Mouse (Mus musculus): ENCODE results near the gene Cpa5.
A peak's percentile ranks its signal among the peaks of the same experiment; 100 is the strongest.

Cpa5 gene

DNA sequence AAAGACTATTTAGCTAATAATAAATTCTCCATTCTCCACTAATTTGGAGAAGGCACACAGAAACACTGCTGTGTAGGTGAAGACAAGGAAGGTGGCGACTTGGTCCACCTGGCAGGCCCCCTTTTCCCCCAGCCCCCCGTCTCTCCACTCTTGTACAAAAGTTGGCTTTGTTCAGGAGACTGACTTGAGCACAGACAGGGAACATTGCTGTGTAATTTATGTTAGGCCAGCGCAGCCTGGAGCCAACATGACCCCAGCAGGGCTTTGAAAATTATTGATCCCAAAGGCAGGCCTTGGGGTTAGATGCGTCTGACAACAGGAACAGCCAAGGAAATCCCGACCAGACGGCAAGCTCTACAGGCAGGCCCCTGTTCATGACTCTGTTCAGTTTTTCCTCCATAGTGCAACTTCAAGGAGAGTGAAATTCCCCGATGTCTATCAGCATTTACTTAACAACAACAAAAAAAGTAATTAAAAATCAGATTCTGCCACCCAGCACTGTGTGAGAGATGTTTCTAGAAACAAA is 6.4 kb upstream of the Cpa5 start:
- no peak for DNase-seq (ENCODE audit: low read depth)

DNA sequence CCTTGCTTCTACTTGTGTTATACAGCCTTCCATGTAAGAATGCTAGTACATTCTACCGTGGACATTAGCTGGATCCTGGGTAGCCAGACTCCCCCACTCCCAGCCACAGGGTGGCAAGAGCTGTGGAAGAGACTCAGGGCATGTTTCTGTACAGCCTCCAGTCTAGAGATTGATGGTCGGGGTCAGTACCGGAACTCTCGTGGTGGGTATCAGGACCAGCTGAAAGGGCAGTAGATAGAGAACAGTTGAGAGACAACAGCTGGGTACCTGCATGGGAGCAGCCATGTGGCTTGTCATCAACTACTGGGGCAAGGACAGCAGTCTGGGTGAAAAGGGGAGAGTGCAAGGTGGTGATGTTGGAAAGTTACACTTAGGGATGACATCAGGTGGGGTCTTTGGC is 5.7 kb upstream of the Cpa5 start:
- no peak for DNase-seq (ENCODE audit: low read depth)

DNA sequence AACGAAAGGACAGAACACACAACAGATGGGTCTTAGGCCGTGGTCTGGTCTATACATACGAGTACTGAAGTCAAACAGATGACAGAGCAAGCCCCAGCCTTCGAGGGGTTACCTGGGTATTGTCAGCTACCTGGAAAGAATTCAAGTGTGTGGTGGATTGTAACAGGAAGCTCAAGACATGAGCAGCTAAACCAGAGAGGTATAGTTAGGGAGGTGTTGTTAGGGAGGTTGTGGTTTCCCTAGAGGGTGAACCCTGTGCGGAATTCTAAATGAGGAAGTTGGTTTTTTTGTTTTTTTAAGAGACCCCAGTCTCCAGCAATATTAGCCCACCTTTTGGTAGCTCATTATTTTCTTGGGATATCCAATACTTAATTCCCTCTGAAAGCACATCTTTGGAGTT is 5.1 kb upstream of the Cpa5 start:
- DNase-seq (ENCODE audit: low read depth): no peak

DNA sequence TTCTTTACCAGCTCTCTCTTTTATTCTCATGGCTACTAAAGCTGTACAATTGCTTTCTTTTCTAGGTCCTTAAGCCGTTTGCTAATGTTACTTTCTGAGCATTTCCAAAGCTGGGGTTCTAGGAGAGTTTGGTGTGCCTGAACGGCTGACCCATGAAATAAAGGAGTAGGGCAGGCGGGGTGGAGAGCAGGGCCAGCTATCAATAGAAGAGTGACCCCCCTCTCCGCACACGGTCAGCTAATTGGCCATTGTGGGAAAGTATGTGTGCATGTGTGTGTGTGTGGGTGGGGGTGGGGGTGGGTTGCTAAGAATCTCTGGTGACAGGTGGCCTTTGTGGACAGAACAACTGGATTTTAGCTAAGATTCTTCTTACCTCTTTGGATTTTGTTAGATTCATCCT is 402 bp downstream of the Cpa5 start:
- no peak for DNase-seq (ENCODE audit: low read depth)

DNA sequence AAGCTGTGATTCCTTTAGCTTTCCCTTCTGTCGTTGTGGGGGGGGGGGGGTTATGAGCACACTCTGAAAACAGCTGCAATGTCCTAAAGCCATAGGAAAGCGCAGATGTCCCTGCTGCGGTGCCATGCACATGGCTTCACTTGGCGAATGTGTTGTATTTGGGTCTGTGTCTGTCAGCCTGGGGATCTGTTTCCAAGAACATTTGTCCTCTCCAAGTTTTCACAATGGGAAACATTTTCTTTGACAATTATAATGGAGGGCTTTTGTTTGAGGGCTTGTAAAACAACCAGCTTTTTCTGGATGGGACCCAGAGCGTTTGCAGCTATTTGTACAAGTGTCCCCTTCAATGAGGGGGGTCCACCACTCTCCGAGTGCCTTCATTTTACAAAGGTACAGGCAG is 3.4 kb downstream of the Cpa5 start:
- no peak for DNase-seq (ENCODE audit: low read depth)

DNA sequence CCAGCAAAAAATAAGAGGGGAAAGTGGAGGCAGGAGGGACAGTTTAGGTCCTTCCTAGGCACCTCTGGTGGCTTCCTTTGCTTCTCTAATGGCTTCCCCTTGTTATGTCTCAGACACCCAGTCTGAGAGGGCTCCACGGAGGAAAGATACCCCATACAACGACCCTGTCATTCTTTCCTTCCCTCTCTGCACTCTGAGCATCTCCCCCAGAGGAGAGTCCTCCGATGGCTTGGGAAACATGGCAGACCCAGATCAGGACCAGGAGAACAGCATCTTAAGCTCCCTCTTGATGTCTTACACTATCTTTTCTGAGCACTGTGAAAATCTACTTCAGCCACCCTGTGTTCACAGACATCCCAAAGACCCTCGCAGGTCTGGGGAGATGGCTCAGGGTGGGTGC is 4.9 kb downstream of the Cpa5 start:
- no peak for DNase-seq (ENCODE audit: low read depth)

DNA sequence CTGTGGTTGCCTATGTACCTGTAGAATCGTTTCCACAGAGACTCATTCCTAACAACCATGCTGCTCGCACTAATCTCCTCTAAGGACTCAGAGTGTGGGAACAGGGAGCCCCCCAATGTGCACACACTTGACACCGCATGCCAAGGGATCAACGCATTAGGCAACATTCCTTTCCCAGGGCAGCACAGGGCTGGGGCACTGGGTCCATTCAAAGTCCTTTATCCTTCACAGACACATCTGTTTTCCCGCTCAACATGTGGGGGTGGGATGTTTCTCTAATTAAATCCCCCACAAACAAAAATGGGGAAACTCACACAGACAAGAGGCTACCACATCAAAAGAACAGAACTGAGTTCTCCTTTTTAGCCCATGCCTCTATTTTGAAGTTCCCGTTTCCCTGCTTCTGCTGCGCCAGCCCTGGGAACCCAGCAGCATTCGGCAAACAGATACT is 5.7 kb downstream of the Cpa5 start:
- no peak for DNase-seq (ENCODE audit: low read depth)

DNA sequence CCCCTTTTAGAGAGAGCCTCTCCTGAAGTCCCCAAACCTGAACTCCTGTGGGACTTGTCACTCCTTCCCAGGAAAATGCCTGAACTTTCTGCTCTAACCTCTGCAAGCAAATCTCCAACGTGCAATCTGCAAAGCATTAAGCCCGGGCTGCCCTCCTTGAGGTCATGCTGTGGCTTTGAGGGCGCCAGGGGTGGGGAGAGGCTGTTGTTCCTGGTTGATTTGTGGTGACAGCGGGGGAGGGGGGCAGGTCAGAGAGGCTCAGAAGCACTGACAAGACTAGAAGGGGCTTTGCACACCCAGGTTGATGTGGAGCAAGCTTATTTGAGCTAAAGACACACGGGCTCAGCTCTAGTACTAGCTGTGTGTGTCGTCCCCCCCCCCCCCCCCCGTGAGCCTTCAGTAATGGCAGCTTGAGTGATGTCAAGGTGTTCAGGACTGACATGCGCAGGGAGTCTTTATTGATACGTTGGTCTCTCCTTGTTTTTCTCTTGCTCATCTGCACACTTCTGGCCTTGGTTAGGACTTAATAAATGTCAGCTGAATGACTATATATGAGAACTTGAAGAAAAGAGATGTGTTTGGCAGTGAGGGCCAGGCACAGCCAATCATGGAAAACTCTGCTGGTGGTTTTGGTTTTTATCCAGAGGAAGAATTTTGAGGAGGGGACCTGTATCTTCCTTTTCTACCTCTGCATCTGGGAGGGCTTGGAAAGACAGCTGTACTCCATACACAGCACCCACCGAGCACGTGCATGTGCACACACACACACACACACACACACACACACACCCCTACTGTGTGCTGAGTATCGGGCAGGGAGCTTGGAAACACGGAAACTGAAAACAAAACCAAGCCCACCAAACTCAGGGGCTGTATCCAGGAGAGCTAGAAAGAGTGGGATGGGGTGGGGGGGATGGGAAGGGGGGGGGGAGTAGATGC is 6.5 kb downstream of the Cpa5 start:
- DNase-seq (ENCODE audit: low read depth): peak; percentile 68

DNA sequence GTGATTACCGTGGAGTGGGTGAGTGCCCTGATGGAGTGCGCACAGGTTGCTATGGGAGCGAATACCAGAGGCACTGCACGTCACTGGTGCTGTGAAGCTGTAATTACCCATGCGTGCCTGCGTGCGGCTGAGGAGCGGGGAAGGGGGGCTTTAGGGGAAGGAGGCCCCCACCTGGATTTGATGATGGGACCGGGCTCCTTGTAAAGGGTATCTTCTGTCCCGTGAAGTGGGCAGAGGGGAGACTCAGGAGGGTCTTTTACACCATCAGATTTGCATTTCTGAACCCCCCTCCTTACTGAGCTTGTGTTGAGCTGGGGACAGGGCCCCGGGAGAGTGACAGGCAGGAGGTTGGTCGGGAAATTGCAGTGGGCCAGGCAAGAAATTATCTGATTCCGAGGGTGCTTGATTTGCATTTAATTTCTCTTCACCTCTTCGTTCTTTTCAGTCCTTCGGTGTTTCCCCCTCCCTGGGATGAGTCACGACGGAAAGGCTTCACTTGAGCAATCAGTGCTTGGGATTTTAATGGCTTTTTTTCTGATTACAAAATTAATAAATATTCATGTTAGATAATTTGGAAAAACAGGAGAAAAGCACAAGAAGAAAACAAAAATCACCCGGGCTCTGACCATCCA is 7.3 kb downstream of the Cpa5 start:
- peak; percentile 23 for DNase-seq (ENCODE audit: low read depth)

DNA sequence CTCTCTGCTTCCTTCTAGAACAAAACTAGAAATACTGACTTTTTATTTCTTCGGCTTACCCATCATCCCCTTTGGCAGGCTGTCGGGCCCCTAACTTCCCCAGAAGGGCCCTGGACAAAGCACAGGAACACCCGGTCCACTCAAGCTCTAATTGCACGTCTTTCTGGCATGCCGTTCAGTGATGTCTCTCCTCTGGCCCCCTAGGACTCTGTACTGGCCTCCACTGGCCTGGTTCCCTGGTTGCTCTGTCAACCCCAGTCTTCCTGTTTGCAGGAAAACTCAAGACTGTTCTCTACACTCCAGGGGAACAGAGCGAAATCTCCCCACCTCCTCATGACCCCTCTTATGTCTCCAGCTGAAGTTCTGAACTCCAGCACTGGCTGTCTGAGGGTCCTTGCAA is 7.9 kb downstream of the Cpa5 start:
- no peak for DNase-seq (ENCODE audit: low read depth)

DNA sequence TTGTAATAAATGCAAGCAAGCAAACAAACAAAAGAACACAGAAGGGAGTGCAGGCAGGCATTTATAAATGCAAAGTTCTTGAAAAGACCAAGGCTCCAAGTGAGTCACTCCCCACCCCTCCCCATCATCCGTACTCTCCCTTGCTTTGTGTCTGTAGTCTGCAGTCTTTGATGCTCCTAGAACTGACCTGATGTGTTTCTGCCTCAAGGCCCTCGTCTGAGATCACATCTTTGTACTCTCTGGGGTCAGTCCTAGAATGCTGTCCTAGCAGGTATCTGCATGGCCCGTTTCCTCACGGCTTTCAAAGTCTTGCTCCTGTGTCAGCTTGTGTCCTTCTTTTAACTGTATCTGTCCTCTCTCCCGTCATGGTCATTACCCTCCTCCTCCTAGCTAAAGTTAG is 8.8 kb downstream of the Cpa5 start:
- DNase-seq (ENCODE audit: low read depth): no peak

DNA sequence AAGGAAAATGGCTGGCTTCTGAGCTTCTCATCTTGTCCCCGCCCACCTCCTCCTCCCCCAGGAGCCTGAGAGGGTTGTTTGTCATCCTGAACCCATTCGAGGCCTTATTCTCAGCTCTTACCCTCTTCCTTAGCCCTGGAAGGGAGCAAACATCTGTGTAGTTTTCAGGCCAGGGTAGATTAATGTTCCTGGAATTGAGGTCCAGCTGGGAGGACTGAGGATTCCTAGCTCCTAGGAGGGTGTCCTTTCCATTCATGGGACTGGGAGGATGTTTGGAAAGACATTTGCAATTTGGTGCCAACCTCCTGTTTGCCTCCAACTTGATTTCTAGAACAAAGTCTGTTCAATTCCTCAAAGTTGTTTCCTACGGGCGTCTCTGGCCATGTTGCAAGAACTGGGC is 9.8 kb downstream of the Cpa5 start:
- DNase-seq (ENCODE audit: low read depth): no peak

DNA sequence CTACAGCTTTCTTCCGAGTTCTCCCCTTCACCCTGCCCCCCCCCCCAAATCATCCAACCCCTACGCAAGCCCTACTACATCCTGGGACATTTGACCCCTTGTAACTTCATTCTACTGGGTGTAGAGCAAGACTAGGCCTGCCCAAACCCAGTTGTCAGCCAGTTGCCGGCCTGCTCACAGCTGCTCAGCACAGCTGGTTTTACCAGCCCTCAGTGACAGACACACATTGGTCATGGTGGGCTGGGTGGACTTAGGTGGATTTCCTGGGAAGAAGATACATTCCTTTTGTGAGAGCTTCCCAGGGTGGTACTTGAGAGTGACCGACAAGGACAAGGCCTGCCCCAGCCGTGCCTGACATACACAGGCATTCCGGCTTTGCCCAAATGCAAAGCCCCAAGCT is 10.2 kb downstream of the Cpa5 start:
- no peak for DNase-seq (ENCODE audit: low read depth)

DNA sequence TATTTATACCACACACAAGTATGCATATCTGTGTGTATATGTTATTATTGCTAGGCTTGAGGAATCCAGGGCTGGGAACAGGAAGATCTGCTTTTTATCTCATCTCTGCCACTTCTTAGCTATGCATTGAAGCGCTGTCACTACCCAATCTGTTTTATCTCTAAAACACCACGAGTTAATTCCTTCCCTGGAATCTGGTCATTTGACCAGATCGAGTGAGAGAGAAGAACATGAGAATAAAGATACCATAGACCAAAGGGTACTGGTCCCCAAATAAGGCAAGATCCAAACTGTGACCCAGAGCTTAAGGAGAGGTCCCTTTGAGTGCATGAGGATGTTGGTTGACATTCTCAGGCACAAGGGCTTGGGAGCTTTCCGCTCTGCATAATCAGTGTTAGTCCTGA is 11.2 kb downstream of the Cpa5 start:
- DNase-seq (ENCODE audit: low read depth): no peak

DNA sequence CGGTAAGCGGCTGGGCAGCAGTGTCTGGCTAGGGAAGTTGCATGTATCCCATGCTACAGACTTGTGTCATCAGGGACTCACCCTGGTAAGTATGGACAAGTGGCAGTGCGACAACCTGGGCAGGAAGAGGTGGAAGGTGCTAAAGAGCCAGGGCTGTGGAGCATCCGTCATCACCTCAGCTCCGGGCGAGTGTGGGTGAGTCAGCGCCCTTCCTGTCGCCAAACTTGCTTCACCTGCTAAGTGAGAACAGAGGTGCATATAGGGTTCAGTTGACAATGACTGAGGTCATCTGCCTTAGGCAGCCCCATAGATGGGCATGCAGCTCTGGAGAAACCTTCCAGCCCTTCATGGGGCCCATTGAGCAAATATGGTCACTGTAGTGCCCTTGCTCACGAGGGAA is 14.0 kb downstream of the Cpa5 start:
- no peak for DNase-seq (ENCODE audit: low read depth)

DNA sequence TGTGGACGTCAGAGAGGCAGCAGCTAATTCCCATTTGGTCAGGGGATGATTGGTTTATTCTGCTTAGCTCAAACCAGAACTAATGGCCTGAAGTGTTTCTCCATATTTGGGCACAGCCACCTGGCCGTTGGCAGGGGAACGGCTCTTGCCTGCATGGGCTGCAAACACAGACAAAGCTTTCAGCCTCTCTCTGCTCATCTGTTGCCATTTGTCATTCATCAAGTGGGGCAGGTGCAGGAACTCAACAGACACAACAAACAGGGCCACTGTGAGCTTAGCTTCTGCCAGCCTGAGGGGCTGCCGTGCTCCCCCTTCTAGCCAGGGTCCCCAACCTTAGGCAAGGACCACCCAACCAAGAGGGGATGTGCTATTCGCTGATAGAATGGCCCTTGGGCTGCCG is 17.3 kb downstream of the Cpa5 start:
- DNase-seq (ENCODE audit: low read depth): no peak

DNA sequence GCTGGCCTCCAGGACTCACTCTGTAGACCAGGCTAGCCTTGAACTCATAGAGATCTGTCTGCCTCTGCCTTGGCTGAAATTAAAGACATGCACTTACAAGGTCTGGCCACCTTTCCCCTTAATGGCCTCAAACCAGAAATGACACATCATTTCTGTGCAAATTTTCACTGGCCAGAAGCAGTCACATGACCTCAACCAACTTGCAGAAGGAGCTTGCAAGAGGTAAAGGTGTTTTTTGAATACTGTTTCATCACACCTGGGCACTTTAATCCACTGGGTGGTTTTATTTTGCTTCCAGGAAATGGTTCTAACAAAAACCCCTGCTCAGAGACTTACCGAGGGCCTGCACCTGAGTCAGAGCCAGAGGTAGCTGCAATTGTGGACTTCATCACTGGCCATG is 19.2 kb downstream of the Cpa5 start:
- no peak for DNase-seq (ENCODE audit: low read depth)

DNA sequence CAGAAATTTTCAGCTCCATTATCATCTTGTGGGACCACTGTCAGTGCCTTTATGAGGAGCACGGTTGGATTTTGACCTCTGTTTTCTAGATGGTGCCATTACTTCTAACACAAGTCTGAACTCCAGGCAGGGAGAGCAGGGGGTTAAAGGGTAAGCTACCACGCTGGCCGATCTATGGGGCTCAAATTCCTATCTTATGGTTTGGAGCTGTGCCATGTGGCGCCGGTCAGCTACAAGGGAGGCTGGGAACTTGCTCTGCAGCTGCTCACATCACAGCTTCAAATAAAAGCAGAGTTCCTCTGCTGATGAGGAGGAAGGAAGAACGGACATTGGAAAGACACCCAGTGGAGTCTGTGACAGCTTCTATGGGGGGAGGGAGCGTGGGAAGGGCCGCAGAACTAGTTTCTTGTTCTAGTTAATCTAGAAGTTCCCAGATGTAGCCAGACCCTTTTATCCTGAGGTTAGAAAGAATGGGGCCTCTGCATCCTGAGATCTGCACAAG is 24.6 kb downstream of the Cpa5 start:
- peak; percentile 17 for DNase-seq (ENCODE audit: low read depth)

DNA sequence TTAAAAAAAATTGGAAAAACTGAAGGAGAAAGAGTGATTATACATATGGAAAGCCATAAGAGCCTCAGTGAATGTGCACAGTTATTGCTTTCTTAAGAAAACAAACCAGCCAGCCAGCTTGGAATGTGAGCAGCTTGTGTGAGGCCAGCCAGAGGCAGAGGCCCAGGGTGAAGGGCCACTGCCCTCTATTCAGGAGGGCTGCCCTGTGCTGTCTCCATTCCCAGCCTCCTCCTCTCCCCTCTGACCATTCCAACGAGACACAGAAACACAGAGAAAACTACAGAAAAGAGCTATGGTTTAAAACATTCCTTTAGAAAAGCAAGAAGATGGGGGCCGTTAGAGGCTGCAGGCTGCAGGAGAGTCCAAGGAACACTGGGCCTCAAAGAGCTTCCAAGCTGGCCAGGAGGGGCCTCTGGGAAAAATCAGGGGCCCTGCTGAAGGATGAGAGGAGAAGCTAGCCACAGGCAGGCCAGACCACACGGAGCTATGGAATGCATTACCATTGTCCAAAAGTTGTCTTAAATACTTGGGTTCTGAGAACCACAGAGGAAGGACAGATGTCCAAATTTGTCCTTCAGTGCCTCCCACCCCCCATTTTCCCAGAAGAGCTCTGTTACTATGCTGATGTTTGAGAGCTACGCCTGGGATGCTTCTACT is 25.5 kb downstream of the Cpa5 start:
- peak; percentile 77 for DNase-seq (ENCODE audit: low read depth)

DNA sequence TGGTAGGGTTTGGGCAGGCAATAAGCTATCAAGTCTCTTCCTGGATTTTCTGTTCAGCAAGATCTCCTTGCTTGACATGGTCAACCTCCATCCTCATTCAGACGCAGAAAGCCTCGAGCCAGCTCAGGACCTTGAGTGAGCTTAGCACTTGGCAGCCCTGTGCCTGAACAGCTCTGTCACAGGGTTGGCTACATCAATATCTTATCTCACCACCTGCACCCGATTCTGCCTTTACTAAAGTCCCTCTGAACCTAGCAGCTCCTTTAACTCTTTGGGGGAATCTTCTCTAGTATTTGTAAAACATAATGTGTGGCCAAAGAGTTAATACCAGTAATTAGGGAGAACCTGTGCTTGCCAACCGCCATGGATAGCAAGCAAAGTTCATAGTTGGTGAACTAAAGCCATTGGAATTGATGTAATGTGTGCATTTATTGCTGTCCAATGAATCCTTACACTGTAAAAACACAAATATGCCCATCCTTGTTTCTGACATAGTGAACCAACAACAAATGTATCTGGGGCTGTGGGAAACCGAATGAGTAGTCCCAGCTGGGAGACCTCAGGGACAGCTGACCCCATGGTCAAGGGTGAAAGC is 28.0 kb downstream of the Cpa5 start, which contains the start of gene Cpa1:
Gene Cpa1, plus strand, starts transcription at position 545 of the 595 bp plus-strand sequence.
- no peak for DNase-seq (ENCODE audit: low read depth)

DNA sequence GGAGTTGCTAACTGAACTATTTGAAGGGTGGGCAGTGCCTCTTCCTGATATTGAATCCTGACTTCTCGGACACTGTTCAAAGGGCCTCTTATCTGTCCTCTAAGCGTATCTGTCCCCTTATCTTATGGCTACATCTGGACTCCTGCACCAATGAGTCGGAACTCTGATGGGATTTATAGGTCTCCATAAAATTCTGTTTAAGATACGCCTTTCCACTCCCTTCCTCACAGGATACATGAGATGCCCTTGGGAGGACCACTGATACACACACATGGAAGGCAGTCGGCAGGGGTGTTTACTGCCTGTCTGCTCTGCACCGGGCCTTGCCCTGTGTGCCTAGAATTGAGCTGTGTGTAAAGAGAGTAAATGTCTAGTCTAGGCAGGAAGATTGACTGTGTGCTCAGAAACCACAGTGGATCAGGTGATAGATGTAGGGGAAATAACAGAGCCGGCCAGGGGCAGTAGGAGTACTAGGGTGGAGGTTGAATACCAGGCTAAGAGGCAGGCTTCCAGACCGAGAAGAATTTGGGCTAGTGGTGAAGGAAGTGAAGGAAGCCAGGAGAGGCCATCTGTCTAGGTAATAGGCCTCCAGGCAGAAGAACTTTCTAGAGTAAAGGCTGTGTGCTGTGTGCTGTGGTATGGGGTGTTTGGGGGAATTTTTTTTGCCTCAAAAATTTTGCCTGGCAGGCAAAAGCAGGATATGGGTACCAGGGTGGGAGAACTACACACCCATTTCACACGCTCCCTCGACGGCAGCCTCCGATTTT is 33.1 kb downstream of the Cpa5 start:
- DNase-seq (ENCODE audit: low read depth): peak; percentile 30
